Mouse (Mus musculus): ENCODE measurements around the gene Dhx33. TPM values are rescaled to one million over a fixed set of nuclear protein-coding genes. Genes with fewer than 3 reads are reported as not detected.

Gene Dhx33
- polyA plus RNA-seq, 1 experiment from 2014 or later, result 30.4 TPM

DNA sequence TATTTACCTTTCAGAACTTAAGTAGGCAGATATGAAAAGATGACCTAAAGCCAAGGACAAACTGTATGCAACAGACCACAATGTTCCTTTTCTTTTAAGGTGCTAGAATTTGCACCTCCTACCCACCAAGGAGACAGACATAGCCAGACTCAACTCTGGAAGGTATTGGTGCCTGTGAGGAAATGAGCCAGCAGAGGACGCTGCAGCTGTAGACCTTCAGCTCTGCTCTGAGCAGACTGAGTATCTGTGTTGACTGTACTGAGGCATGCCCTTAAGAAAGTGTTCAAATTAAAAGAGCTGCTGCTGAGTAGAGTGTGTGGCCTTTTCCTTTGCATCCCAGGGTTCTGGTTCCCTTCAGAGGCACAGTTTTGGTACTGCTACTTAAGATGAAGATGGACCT, 61.6 kb downstream of the Dhx33 start:
- 92% methylated on average over 1 of the region's 1 CpGs for WGBS

DNA sequence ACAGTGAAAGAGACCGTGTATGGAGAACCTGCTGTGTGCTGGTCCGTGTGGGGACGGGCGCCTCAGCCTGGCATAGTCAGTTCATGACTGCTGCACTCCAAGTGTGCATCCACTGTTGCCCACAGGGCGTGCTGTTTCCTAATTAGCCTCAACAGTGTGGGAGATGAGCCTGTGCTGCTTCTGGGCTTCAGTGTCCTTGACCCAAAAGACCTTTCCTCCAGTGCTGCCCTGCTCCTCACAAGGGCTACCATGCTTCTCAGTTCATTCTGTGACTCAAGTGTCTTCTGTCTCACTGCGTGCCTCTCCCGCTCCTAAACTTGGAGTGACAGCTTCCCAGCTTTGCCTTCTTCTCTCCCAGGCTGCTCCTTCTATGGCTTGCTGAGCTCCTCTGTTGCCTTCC, 68.9 kb downstream of the Dhx33 start:
- H3K9me3 ChIP-seq, result no peaks in the 10 kb centered on the region
- H3K36me3 ChIP-seq (replicated peaks), result peaks cover 88% of the 10 kb centered on the region
- H3K4me1 ChIP-seq, result no peaks in the 10 kb centered on the region
- H3K4me3 ChIP-seq, result no peak overlapping the region
- 92% methylated on average over 7 of the region's 7 CpGs for WGBS
- H3K27me3 ChIP-seq (replicated peaks; ENCODE audit: low read depth, poor library complexity, severe bottlenecking), result no peaks in the 10 kb centered on the region
- H3K27ac ChIP-seq (replicated peaks), result no peak overlapping the region
- no peak for DNase-seq (ENCODE audit: low spot score)

More for the DNA sequence above, 61.6 kb downstream of the Dhx33 start:
- no peak for DNase-seq (ENCODE audit: low spot score)
- Histone ChIP-seq H3K4me3 (no peak overlapping the region), H3K4me1 (no peaks in the 10 kb centered on the region), H3K36me3 (replicated peaks) (peaks cover 100% of the 10 kb centered on the region), H3K27ac (replicated peaks) (no peak overlapping the region), H3K27me3 (replicated peaks; ENCODE audit: low read depth, poor library complexity, severe bottlenecking) (no peaks in the 10 kb centered on the region), H3K9me3 (no peaks in the 10 kb centered on the region)

Other genes with a start within 250 kb of the Dhx33 start
- 4.7 and 5.7 TPM in 2 replicates for gene Zfp3, start 240.2 kb downstream of the Dhx33 start, polyA plus RNA-seq (2016; fragmentation: Nextera tagmentation; extraction: Ambion mirVana)
- gene Scimp, start 191.9 kb downstream of the Dhx33 start, polyA plus RNA-seq (2016; fragmentation: Nextera tagmentation; extraction: Ambion mirVana), result not detected in 2 replicates
- gene Rabep1, start 159.7 kb downstream of the Dhx33 start, polyA plus RNA-seq (2016; fragmentation: Nextera tagmentation; extraction: Ambion mirVana), result 36.5 and 39.6 TPM in 2 replicates
- 146 and 151 TPM in 2 replicates for gene Nup88, start 34.5 kb downstream of the Dhx33 start, polyA plus RNA-seq (2016; fragmentation: Nextera tagmentation; extraction: Ambion mirVana)
- 77.0 and 82.4 TPM in 2 replicates for gene Rpain, start 34.2 kb downstream of the Dhx33 start, polyA plus RNA-seq (2016; fragmentation: Nextera tagmentation; extraction: Ambion mirVana)
- gene C1qbp, start 21.4 kb downstream of the Dhx33 start, polyA plus RNA-seq (2016; fragmentation: Nextera tagmentation; extraction: Ambion mirVana), result 346 and 351 TPM in 2 replicates
- gene Mis12, start 15.2 kb upstream of the Dhx33 start, polyA plus RNA-seq (2016; fragmentation: Nextera tagmentation; extraction: Ambion mirVana), result 64.5 and 67.5 TPM in 2 replicates
- gene Derl2, start 15.4 kb upstream of the Dhx33 start, polyA plus RNA-seq (2016; fragmentation: Nextera tagmentation; extraction: Ambion mirVana), result 33.1 and 33.5 TPM in 2 replicates
- 118 and 150 TPM in 2 replicates for gene 6330403K07Rik, start 29.1 kb upstream of the Dhx33 start, polyA plus RNA-seq (2016; fragmentation: Nextera tagmentation; extraction: Ambion mirVana)
- gene Nlrp1a, start 140.3 kb upstream of the Dhx33 start, polyA plus RNA-seq (2016; fragmentation: Nextera tagmentation; extraction: Ambion mirVana), result 0.06 TPM in 2 replicates
- not detected in 2 replicates for gene Nlrp1b, start 226.3 kb upstream of the Dhx33 start, polyA plus RNA-seq (2016; fragmentation: Nextera tagmentation; extraction: Ambion mirVana)